Mouse (Mus musculus): ENCODE results near the gene Lrmda.

DNA sequence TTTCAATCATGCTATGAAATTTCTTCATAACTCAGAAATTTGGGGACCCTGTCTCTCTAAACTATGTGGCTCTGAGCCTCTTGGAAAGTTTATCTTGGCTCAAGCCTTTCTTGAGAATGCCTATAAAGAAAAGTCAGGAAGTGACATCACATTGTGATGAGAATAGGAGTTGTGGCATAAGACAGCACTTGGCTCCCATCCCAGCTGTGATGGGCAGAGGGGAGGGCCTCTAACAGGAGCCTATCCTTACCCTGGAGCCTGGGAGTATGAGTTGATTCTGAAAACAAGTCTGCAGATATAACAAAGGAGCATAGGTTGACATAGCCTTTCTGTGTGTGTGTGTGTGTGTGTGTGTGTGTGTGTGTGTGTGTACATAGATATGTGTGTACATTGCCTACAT is 730.9 kb downstream of the Lrmda start:
- no peak for TF ChIP-seq CTCF (IDR thresholded peaks at IDR 0.05; ENCODE audit: borderline replicate concordance, insufficient read depth, low read length)
- no peak for TF ChIP-seq POLR2A (IDR thresholded peaks at IDR 0.05; ENCODE audit: low read depth, low read length)
